Mouse (Mus musculus): Measurements from ENCODE around the gene Shq1.

- TF ChIP-seq CTCF (IDR thresholded peaks at IDR 0.05; ENCODE audit: control insufficient read depth, insufficient read depth, insufficient read length), result peak; percentile 5
- no peak for TF ChIP-seq CEBPB (IDR thresholded peaks at IDR 0.05; ENCODE audit: low read depth)
- TF ChIP-seq MAX (IDR thresholded peaks at IDR 0.05), result no peak
- no peak for TF ChIP-seq USF1 (IDR thresholded peaks at IDR 0.05; ENCODE audit: low read depth)
- TF ChIP-seq MYOD1 (IDR thresholded peaks at IDR 0.05; ENCODE audit: control insufficient read depth, insufficient read length, low read depth), result no peak
These were observed 33.8 kb upstream of the Shq1 start, which contains the start of gene Gxylt2 for GRCm38 (mm10) chr6:100704574-100705365.

Data from C2C12 (cell line).